Mouse (Mus musculus) ES-E14 (cell line): ENCODE measurements around the gene Nphp1.

ENCODE experiments used
- CHD2 ChIP-seq: IDR thresholded peaks from 2 replicates; pipeline ENCODE4 v1.6.1; 2014; ENCODE audit warnings: mild to moderate bottlenecking, low read depth, low read length, inconsistent platforms
- HCFC1 ChIP-seq: IDR thresholded peaks from 2 replicates; pipeline ENCODE4 v1.6.1; 2012; ENCODE audit warnings: low read length, inconsistent platforms, borderline replicate concordance; ENCODE audit not compliant: insufficient read depth
- MAFK ChIP-seq: IDR thresholded peaks from 2 replicates; pipeline ENCODE4 v1.6.1; 2014; ENCODE audit warnings: mild to moderate bottlenecking, low read depth, low read length, inconsistent platforms; ENCODE audit not compliant: insufficient read depth
- ZC3H11A ChIP-seq: IDR thresholded peaks from 2 replicates; pipeline ENCODE4 v1.6.1; 2012; ENCODE audit warnings: low read depth, mild to moderate bottlenecking, inconsistent platforms, low read length, borderline replicate concordance
- ZNF384 ChIP-seq: IDR thresholded peaks from 2 replicates; pipeline ENCODE4 v1.6.1; 2012; ENCODE audit warnings: low read depth, low read length, inconsistent platforms

GRCm38 (mm10) chr2:127754113-127754512, 34.6 kb downstream of the Nphp1 start:
- TF ChIP-seq HCFC1 (no peak), CHD2 (no peak), MAFK (no peak), ZNF384 (no peak), ZC3H11A (no peak)
